Mouse (Mus musculus): ENCODE measurements around the gene 3110082I17Rik. TPM values are rescaled to one million over a fixed set of nuclear protein-coding genes. Genes with fewer than 3 reads are reported as not detected.

Gene 3110082I17Rik
- total and polyA plus RNA-seq, 3 experiments: 41.2 to 100.0 (median 46.9) TPM

GRCm38 (mm10) chr5:139457241-139457640 is 3.1 kb downstream of the 3110082I17Rik start:
- no peak overlapping the region for H3K27ac ChIP-seq (ENCODE audit: insufficient read depth, low read depth)
- H3K4me1 ChIP-seq (ENCODE audit: control insufficient read depth in 1 of 2, insufficient read depth in 2 of 2): peaks cover 4 to 38% of the 10 kb centered on the region in 2 experiments; a peak in 3 of 4 replicates
- in situ Hi-C loops (cut with MboI; ENCODE audit: low pct_ligation_motif_present, low pct_unique_long_range_greater_than_20kb, low sequenced_read_pairs): loop anchor here (25.0 kb wide), 1 partner anchor 95 kb away; the partner anchor contains the start of genes Cox19 and Cyp2w1

GRCm38 (mm10) chr5:139455166-139455565 is 5.2 kb downstream of the 3110082I17Rik start:
- H3K4me3 ChIP-seq (replicated peaks in 1 of 3; ENCODE audit: low read depth in 2 of 3, low read length in 2 of 3, poor library complexity in 1 of 3): no peak overlapping the region
- no peaks in the 10 kb centered on the region for H3K27me3 ChIP-seq (replicated peaks)
- H3K9ac ChIP-seq (ENCODE audit: insufficient read depth, low read depth): no peak overlapping the region
- in situ Hi-C loops (cut with MboI; ENCODE audit: low pct_ligation_motif_present, low pct_unique_long_range_greater_than_20kb, low sequenced_read_pairs): loop anchor here (25.0 kb wide), 1 partner anchor 93 kb away; the partner anchor contains the start of genes Cox19 and Cyp2w1
- H3K79me2 ChIP-seq (replicated peaks; ENCODE audit: control insufficient read depth, extremely low read depth, insufficient read depth, poor library complexity, severe bottlenecking): peaks cover 3% of the 10 kb centered on the region
- H3K4me1 ChIP-seq (ENCODE audit: control insufficient read depth in 1 of 2, insufficient read depth in 2 of 2): peaks cover 2 to 31% of the 10 kb centered on the region in 2 experiments; a peak in 3 of 4 replicates
- H3K36me3 ChIP-seq (replicated peaks in 1 of 2; ENCODE audit: control insufficient read depth in 1 of 2, insufficient read depth in 1 of 2, low read length in 1 of 2): peaks cover 9 to 74% of the 10 kb centered on the region in 2 experiments
- H3K9me3 ChIP-seq (replicated peaks; ENCODE audit: low read length): no peaks in the 10 kb centered on the region
- dilution Hi-C loops (cut with MboI; ENCODE audit: extremely low pct_ligation_motif_present, extremely low pct_unique_long_range_greater_than_20kb, low sequenced_read_pairs): no loop called here
- no peak for TF ChIP-seq MEF2A (IDR thresholded peaks at IDR 0.05; ENCODE audit: borderline replicate concordance, low read depth, low read length)
- TF ChIP-seq TCF12 (IDR thresholded peaks at IDR 0.05; ENCODE audit: low read depth, low read length): no peak
- TF ChIP-seq POLR2A (IDR thresholded peaks at IDR 0.05; ENCODE audit: low read depth, low read length): no peak
- no peak for TF ChIP-seq RCOR1 (conservative IDR thresholded peaks at IDR 0.05; ENCODE audit: low read depth, low read length)
- no peak for TF ChIP-seq USF2 (conservative IDR thresholded peaks at IDR 0.05; ENCODE audit: low read depth, low read length)
- no peak for TF ChIP-seq UBTF (IDR thresholded peaks at IDR 0.05; ENCODE audit: low read depth, low read length)
- TF ChIP-seq NRF1 (IDR thresholded peaks at IDR 0.05; ENCODE audit: low read depth, low read length): no peak
- no peak for TF ChIP-seq MAFK (IDR thresholded peaks at IDR 0.05; ENCODE audit: insufficient replicate concordance, low read length)
- no peak for TF ChIP-seq POLR2AphosphoS2 (IDR thresholded peaks at IDR 0.05; ENCODE audit: low read depth, low read length)
- TF ChIP-seq NELFE (IDR thresholded peaks at IDR 0.05; ENCODE audit: low read depth, low read length): no peak
- DNase-seq (ENCODE audit: extremely low read depth): no peak
- no peak overlapping the region for H3K27ac ChIP-seq (ENCODE audit: insufficient read depth, low read depth)
- H3K4me2 ChIP-seq (ENCODE audit: insufficient read depth, low read depth, poor library complexity, severe bottlenecking): no peak overlapping the region

More at GRCm38 (mm10) chr5:139457241-139457640, 3.1 kb downstream of the 3110082I17Rik start:
- peaks cover 5 to 59% of the 10 kb centered on the region in 2 experiments for H3K36me3 ChIP-seq (replicated peaks in 1 of 2; ENCODE audit: control insufficient read depth in 1 of 2, insufficient read depth in 1 of 2, low read length in 1 of 2)
- no peak overlapping the region for H3K4me2 ChIP-seq (ENCODE audit: insufficient read depth, low read depth, poor library complexity, severe bottlenecking)
- no peak overlapping the region for H3K9ac ChIP-seq (ENCODE audit: insufficient read depth, low read depth)
- no peaks in the 10 kb centered on the region for H3K27me3 ChIP-seq (replicated peaks)
- H3K79me2 ChIP-seq (replicated peaks; ENCODE audit: control insufficient read depth, extremely low read depth, insufficient read depth, poor library complexity, severe bottlenecking): peaks cover 3% of the 10 kb centered on the region
- H3K4me3 ChIP-seq (replicated peaks in 1 of 3; ENCODE audit: low read depth in 2 of 3, low read length in 2 of 3, poor library complexity in 1 of 3): no peak overlapping the region
- H3K9me3 ChIP-seq (replicated peaks; ENCODE audit: low read length): no peaks in the 10 kb centered on the region
- dilution Hi-C loops (cut with MboI; ENCODE audit: extremely low pct_ligation_motif_present, extremely low pct_unique_long_range_greater_than_20kb, low sequenced_read_pairs): no loop called here
- DNase-seq (ENCODE audit: extremely low read depth): no peak
- TF ChIP-seq NELFE (IDR thresholded peaks at IDR 0.05; ENCODE audit: low read depth, low read length) (no peak), SIN3A (IDR thresholded peaks at IDR 0.05; ENCODE audit: low read length) (no peak), BHLHE40 (IDR thresholded peaks at IDR 0.05; ENCODE audit: low read depth, low read length) (no peak), POLR2AphosphoS2 (IDR thresholded peaks at IDR 0.05; ENCODE audit: low read depth, low read length) (no peak), POLR2A (IDR thresholded peaks at IDR 0.05; ENCODE audit: low read depth, low read length) (no peak), CHD2 (IDR thresholded peaks at IDR 0.05; ENCODE audit: low read length) (no peak), MAZ (IDR thresholded peaks at IDR 0.05; ENCODE audit: low read depth, low read length) (no peak), USF1 (IDR thresholded peaks at IDR 0.05; ENCODE audit: low read depth, low read length) (no peak), KAT2A (IDR thresholded peaks at IDR 0.05; ENCODE audit: insufficient replicate concordance, low read length) (no peak), RAD21 (IDR thresholded peaks at IDR 0.05; ENCODE audit: low read depth, low read length) (no peak), UBTF (IDR thresholded peaks at IDR 0.05; ENCODE audit: low read depth, low read length) (no peak), MXI1 (IDR thresholded peaks at IDR 0.05; ENCODE audit: low read depth, low read length) (no peak), JUND (conservative IDR thresholded peaks at IDR 0.05; ENCODE audit: low read depth, low read length) (no peak), ZKSCAN1 (IDR thresholded peaks at IDR 0.05; ENCODE audit: borderline replicate concordance, low read depth, low read length) (no peak), TCF12 (IDR thresholded peaks at IDR 0.05; ENCODE audit: low read depth, low read length) (no peak), MEF2A (IDR thresholded peaks at IDR 0.05; ENCODE audit: borderline replicate concordance, low read depth, low read length) (no peak), PAX5 (IDR thresholded peaks at IDR 0.05; ENCODE audit: low read length) (no peak), CHD1 (IDR thresholded peaks at IDR 0.05; ENCODE audit: low read depth, low read length) (no peak)

All from CH12.LX (cell line).